Mouse (Mus musculus): ENCODE measurements around the gene Mxd3. TPM values are rescaled to one million over a fixed set of nuclear protein-coding genes. Genes with fewer than 3 reads are reported as not detected.

The Mxd3 gene
- total and polyA plus RNA-seq, 2 experiments from 2014 or later: 3.5 to 6.6 TPM

GRCm38 (mm10) chr13:55371007-55371681 lies 41.5 kb upstream of the Mxd3 start:
- Histone ChIP-seq H3K36me3 (ENCODE audit: insufficient read depth, low read length) (no peaks in the 10 kb centered on the region), H3K27me3 (ENCODE audit: insufficient read depth, low read length) (0 out of 2 replicates have a peak, but pooled peaks cover 10% of the 10 kb centered on the region), H3K9ac (replicated peaks; ENCODE audit: low read length, poor library complexity, severe bottlenecking) (no peak overlapping the region), H3K9me3 (ENCODE audit: low read length) (no peaks in the 10 kb centered on the region), H3K27ac (ENCODE audit: low read depth, low read length) (no peak overlapping the region), H3K4me1 (ENCODE audit: insufficient read depth, low read length) (no peaks in the 10 kb centered on the region), H3K4me2 (ENCODE audit: low read depth, low read length, poor library complexity, severe bottlenecking) (no peak overlapping the region), H3K4me3 (ENCODE audit: low read depth, low read length) (no peak overlapping the region)
- TF ChIP-seq CTCF (IDR thresholded peaks at IDR 0.05): no peak
- DNase-seq (ENCODE audit: low spot score) (peak; percentile 39), ATAC-seq (ENCODE audit: low FRiP score) (no peak; the same call in 1 of the 2 replicates)
- 82% methylated on average over 8 of the region's 8 CpGs for WGBS

GRCm38 (mm10) chr13:55370234-55370633 lies 40.6 kb upstream of the Mxd3 start:
- Histone ChIP-seq H3K4me1 (ENCODE audit: insufficient read depth, low read length) (no peaks in the 10 kb centered on the region), H3K9me3 (ENCODE audit: low read length) (no peaks in the 10 kb centered on the region), H3K36me3 (ENCODE audit: insufficient read depth, low read length) (no peaks in the 10 kb centered on the region), H3K4me2 (ENCODE audit: low read depth, low read length, poor library complexity, severe bottlenecking) (no peak overlapping the region), H3K27me3 (ENCODE audit: insufficient read depth, low read length) (0 out of 2 replicates have a peak, but pooled peaks cover 6% of the 10 kb centered on the region), H3K9ac (replicated peaks; ENCODE audit: low read length, poor library complexity, severe bottlenecking) (no peak overlapping the region), H3K4me3 (ENCODE audit: low read depth, low read length) (no peak overlapping the region), H3K27ac (ENCODE audit: low read depth, low read length) (no peak overlapping the region)
- TF ChIP-seq CTCF (IDR thresholded peaks at IDR 0.05): no peak
- DNase-seq (ENCODE audit: low spot score) (no peak), ATAC-seq (ENCODE audit: low FRiP score) (no peak)
- 68% methylated on average over 3 of the region's 3 CpGs for WGBS

GRCm38 (mm10) chr13:55369531-55370114 lies 40.0 kb upstream of the Mxd3 start, which contains the start of gene Rgs14:
Gene Rgs14 (plus strand): TSS chr13:55369732.
- no peak for ATAC-seq (ENCODE audit: low FRiP score)
- H3K27ac ChIP-seq (ENCODE audit: low read depth, low read length): no peak within 1 kb of the TSS
- H3K4me1 ChIP-seq (ENCODE audit: insufficient read depth, low read length): no peaks in the 10 kb centered on the region
- TF ChIP-seq CTCF (IDR thresholded peaks at IDR 0.05): no peak
- H3K27me3 ChIP-seq (ENCODE audit: insufficient read depth, low read length): 0 out of 2 replicates have a peak, but pooled peaks cover 6% of the 10 kb centered on the region
- no peaks in the 10 kb centered on the region for H3K9me3 ChIP-seq (ENCODE audit: low read length)
- H3K4me3 ChIP-seq (ENCODE audit: low read depth, low read length): no peak within 1 kb of the TSS
- H3K36me3 ChIP-seq (ENCODE audit: insufficient read depth, low read length): no peaks in the 10 kb centered on the region
- no peak within 1 kb of the TSS for H3K9ac ChIP-seq (replicated peaks; ENCODE audit: low read length, poor library complexity, severe bottlenecking)
- H3K4me2 ChIP-seq (ENCODE audit: low read depth, low read length, poor library complexity, severe bottlenecking): no peak within 1 kb of the TSS
- WGBS: 62% methylated on average over 13 of the region's 13 CpGs
- DNase-seq (ENCODE audit: low spot score): no peak

- Histone ChIP-seq H3K4me1 (ENCODE audit: insufficient read depth, low read length) (no peaks in the 10 kb centered on the region), H3K4me3 (ENCODE audit: low read depth, low read length) (no peak overlapping the region), H3K27ac (ENCODE audit: low read depth, low read length) (no peak overlapping the region), H3K4me2 (ENCODE audit: low read depth, low read length, poor library complexity, severe bottlenecking) (no peak overlapping the region), H3K9me3 (ENCODE audit: low read length) (no peaks in the 10 kb centered on the region), H3K9ac (replicated peaks; ENCODE audit: low read length, poor library complexity, severe bottlenecking) (no peak overlapping the region), H3K36me3 (ENCODE audit: insufficient read depth, low read length) (no peaks in the 10 kb centered on the region), H3K27me3 (ENCODE audit: insufficient read depth, low read length) (0 out of 2 replicates have a peak, but pooled peaks cover 6% of the 10 kb centered on the region)
- no peak for DNase-seq (ENCODE audit: low spot score)
- WGBS: 88% methylated on average over 7 of the region's 7 CpGs
- TF ChIP-seq CTCF (IDR thresholded peaks at IDR 0.05): peak; percentile 11; the same call in 1 of the 2 replicates
- no peak for ATAC-seq (ENCODE audit: low FRiP score)
Observed at GRCm38 (mm10) chr13:55368401-55368800, 38.8 kb upstream of the Mxd3 start.

GRCm38 (mm10) chr13:55362453-55363060 lies 32.9 kb upstream of the Mxd3 start, which contains the start of gene Lman2:
Gene Lman2 (minus strand): TSS chr13:55362783.
- peak within 1 kb of the TSS; percentile 90 for H3K27ac ChIP-seq (ENCODE audit: low read depth, low read length)
- under 1% methylated on average over 35 of the region's 35 CpGs for WGBS
- TF ChIP-seq CTCF (IDR thresholded peaks at IDR 0.05): no peak
- H3K4me1 ChIP-seq (ENCODE audit: insufficient read depth, low read length): peaks cover 12% of the 10 kb centered on the region
- DNase-seq (ENCODE audit: low spot score): peak; percentile 100
- peak within 1 kb of the TSS; percentile 90 for H3K9ac ChIP-seq (replicated peaks; ENCODE audit: low read length, poor library complexity, severe bottlenecking)
- H3K4me2 ChIP-seq (ENCODE audit: low read depth, low read length, poor library complexity, severe bottlenecking): peak within 1 kb of the TSS; percentile 87
- ATAC-seq (ENCODE audit: low FRiP score): peak; percentile 99
- H3K9me3 ChIP-seq (ENCODE audit: low read length): no peaks in the 10 kb centered on the region
- peak within 1 kb of the TSS; percentile 84 for H3K4me3 ChIP-seq (ENCODE audit: low read depth, low read length)
- peaks cover 6% of the 10 kb centered on the region; the same call in 1 of the 2 replicates for H3K36me3 ChIP-seq (ENCODE audit: insufficient read depth, low read length)
- no peaks in the 10 kb centered on the region for H3K27me3 ChIP-seq (ENCODE audit: insufficient read depth, low read length)

Data from midbrain, postnatal 0 days (tissue).